Mouse (Mus musculus) cortical plate, adult 2 months (tissue): ENCODE measurements around the gene P3h3.

Source experiments
- CTCF ChIP-seq: fragments of 200-500 bp; IDR thresholded peaks from 2 replicates; pipeline ENCODE4 v1.5.1; 2011; ENCODE audit warnings: mild to moderate bottlenecking, control low read depth, low read length; ENCODE audit not compliant: insufficient read depth; ENCODE audit errors: extremely low read depth
- POLR2A ChIP-seq: fragments of 200-500 bp; IDR thresholded peaks from 2 replicates; pipeline ENCODE4 v1.6.1; 2011; ENCODE audit warnings: mild to moderate bottlenecking, low read length, control low read depth; ENCODE audit not compliant: insufficient read depth; ENCODE audit errors: extremely low read depth

- TF ChIP-seq POLR2A (no peak), CTCF (no peak)
Measured at GRCm38 (mm10) chr6:124791911-124792310, 65.6 kb downstream of the P3h3 start.
